Comparison of ENCODE assay signal across 19 mouse cellular contexts in the genomic region with DNA sequence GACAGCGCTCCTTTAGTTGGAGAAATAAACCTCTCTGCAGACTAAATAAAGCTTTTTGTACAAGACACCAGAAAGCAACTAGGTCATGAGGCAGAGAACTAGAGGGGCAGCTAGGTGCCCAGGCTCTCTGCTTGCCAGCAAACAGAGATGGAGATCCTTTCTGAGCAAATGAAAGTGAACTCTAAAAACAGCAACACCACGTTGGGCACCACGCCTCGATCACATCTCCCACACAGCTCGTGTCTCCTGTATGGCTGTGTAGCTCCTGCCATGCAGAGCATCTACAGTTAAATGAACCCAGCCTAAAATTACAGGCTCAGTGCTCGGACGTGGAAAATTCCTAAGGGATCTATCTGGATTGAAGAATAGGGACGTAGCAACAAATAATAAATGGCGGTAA.
A peak's percentile ranks its signal among the peaks of the same experiment; 100 is the strongest.
DNase-seq lines count a peak whose midpoint lies in the region; ATAC-seq lines count a peak whose summit lies in the region.
"Had no signal": no experiment of that assay in that cellular context is flagged by ENCODE, and none has a peak within 500 bp of the region (broad histone marks: within the 10 kb centered on the region; RNA-seq: fewer than 3 reads in every experiment).

No protein-coding gene starts in this region.

- no peaks in the 10 kb centered on the region for H3K9me3 ChIP-seq in heart, embryonic 12.5 days (replicated peaks)
- H3K9me3 ChIP-seq: forebrain, embryonic 15.5 days; limb, embryonic 12.5 days; liver, embryonic 13.5 days; lung, embryonic 15.5 days; stomach, embryonic 15.5 days had no signal

- peaks cover 58% of the 10 kb centered on the region for H3K4me1 ChIP-seq in heart, embryonic 12.5 days (replicated peaks)
- H3K4me1 ChIP-seq: forebrain, embryonic 15.5 days had no signal

- no peaks in the 10 kb centered on the region for H3K36me3 ChIP-seq in heart, embryonic 12.5 days
- H3K36me3 ChIP-seq: forebrain, embryonic 15.5 days; limb, embryonic 12.5 days; liver, embryonic 13.5 days; lung, embryonic 15.5 days; stomach, embryonic 15.5 days had no signal

- DNase-seq in frontal cortex, postnatal 14 days (ENCODE audit: low spot score in 2 of 2) = no peak
- DNase-seq in heart, postnatal 25 days (ENCODE audit: low spot score) = no peak
- peak; percentile 43 for DNase-seq in right cerebral cortex, adult 18-20 months
- no peak for DNase-seq in right cerebral cortex, postnatal 25 days
- DNase-seq in right cerebral cortex, postnatal 36 days (ENCODE audit: low spot score in 2 of 2) = peak; percentile 34 to 58
- no peak for DNase-seq in urinary bladder, postnatal 10 days (ENCODE audit: low spot score)
- DNase-seq: adrenal gland, postnatal 36 days; kidney, adult 2 months; kidney, postnatal 36 days; liver, embryonic 13.5 days had no signal

- H3K4me3 ChIP-seq in heart, embryonic 12.5 days = no peak overlapping the region
- H3K4me3 ChIP-seq: forebrain, embryonic 15.5 days; limb, embryonic 12.5 days; liver, embryonic 13.5 days; lung, embryonic 15.5 days; stomach, embryonic 15.5 days had no signal

- peak; percentile 96 for ATAC-seq in frontal cortex, adult (ENCODE audit: low TSS enrichment)
- ATAC-seq in heart, embryonic 12.5 days (ENCODE audit: insufficient number of reproducible peaks, low FRiP score) = no peak
- ATAC-seq: forebrain, embryonic 15.5 days had no signal

- H3K4me2 ChIP-seq in heart, embryonic 12.5 days = 0 out of 2 replicates have a peak overlapping the region, but pooled peaks have one; percentile 7
- H3K4me2 ChIP-seq: forebrain, embryonic 15.5 days; limb, embryonic 12.5 days; liver, embryonic 13.5 days; lung, embryonic 15.5 days; midbrain, embryonic 11.5 days; stomach, embryonic 15.5 days had no signal

- intact Hi-C loops in heart, postnatal 25 days (cut with DNase I) = no loop called here

- no peak overlapping the region for H3K27ac ChIP-seq in heart, embryonic 12.5 days (ENCODE audit: poor library complexity, severe bottlenecking)
- H3K27ac ChIP-seq: forebrain, embryonic 15.5 days; hindbrain, postnatal 0 days; liver, embryonic 13.5 days; lung, embryonic 15.5 days; macrophage; stomach, embryonic 15.5 days had no signal

- WGBS in heart, embryonic 12.5 days = 69% methylated on average over 9 of the region's 9 CpGs

- H3K9ac ChIP-seq in heart, embryonic 12.5 days = no peak overlapping the region
- H3K9ac ChIP-seq: forebrain, embryonic 15.5 days; limb, embryonic 12.5 days; liver, embryonic 13.5 days; lung, embryonic 15.5 days; stomach, embryonic 15.5 days had no signal

- no peaks in the 10 kb centered on the region for H3K27me3 ChIP-seq in heart, embryonic 12.5 days (replicated peaks)
- H3K27me3 ChIP-seq: forebrain, embryonic 15.5 days; limb, embryonic 12.5 days; liver, embryonic 13.5 days; lung, embryonic 15.5 days; stomach, embryonic 15.5 days had no signal

Comparison
In these comparisons a context has a peak if more than half of its experiments do, and no peak if none do; other contexts are left out.
1. DNase-seq: peak in right cerebral cortex, adult 18-20 months (single experiment) and right cerebral cortex, postnatal 36 days (2 of 2); none in frontal cortex, postnatal 14 days (0 of 2), heart, postnatal 25 days (single experiment), right cerebral cortex, postnatal 25 days (single experiment) and urinary bladder, postnatal 10 days (single experiment).